Mouse (Mus musculus) thymus, adult 2 months (tissue): ENCODE data around the gene Rnf227. TPM values are rescaled to one million over a fixed set of nuclear protein-coding genes. Genes with fewer than 3 reads are reported as not detected.
"Not testable (repeated sequence)": the region's sequence is repeated elsewhere in the genome, so short reads cannot be mapped to it uniquely, and the experiment has no call there.

ENCODE experiments used
- DNase-seq: peaks from one replicate; pipeline ENCODE4 v3.0.0; 2021
- H3K27ac ChIP-seq: fragments of 200-500 bp; 2 replicates; pipeline ENCODE4 v1.5.1; 2012; ENCODE audit warnings: low read length, control low read depth; ENCODE audit not compliant: control insufficient read depth, insufficient read depth
- H3K27me3 ChIP-seq: fragments of 200-500 bp; 2 replicates; pipeline ENCODE4 v1.6.1; 2012; ENCODE audit warnings: mild to moderate bottlenecking, low read length, moderate library complexity, mixed read lengths; ENCODE audit not compliant: control insufficient read depth, insufficient read depth
- H3K36me3 ChIP-seq: fragments of 200-500 bp; 2 replicates; pipeline ENCODE4 v1.6.1; 2012; ENCODE audit warnings: mild to moderate bottlenecking, low read length, moderate library complexity; ENCODE audit not compliant: control insufficient read depth, insufficient read depth
- H3K4me1 ChIP-seq: fragments of 200-500 bp; replicated peaks from 2 replicates; pipeline ENCODE4 v1.6.1; 2012; ENCODE audit warnings: low read length; ENCODE audit not compliant: control insufficient read depth, insufficient read depth
- H3K4me3 ChIP-seq: fragments of 200-500 bp; 2 replicates; pipeline ENCODE4 v1.5.1; 2012; ENCODE audit warnings: mild to moderate bottlenecking, low read length, control low read depth, moderate library complexity; ENCODE audit not compliant: control insufficient read depth, insufficient read depth
- CTCF ChIP-seq: fragments of 200-500 bp; IDR thresholded peaks from 2 replicates; pipeline ENCODE4 v1.5.1; 2012; ENCODE audit warnings: mild to moderate bottlenecking, control low read depth, low read length, moderate library complexity, borderline replicate concordance; ENCODE audit not compliant: control insufficient read depth, poor library complexity, insufficient read depth; ENCODE audit errors: extremely low read depth
- POLR2A ChIP-seq: fragments of 200-500 bp; IDR thresholded peaks from 2 replicates; pipeline ENCODE4 v1.6.1; 2012; ENCODE audit warnings: mild to moderate bottlenecking, low read length, control low read depth, moderate library complexity; ENCODE audit not compliant: control insufficient read depth, poor library complexity, insufficient read depth; ENCODE audit errors: extremely low read depth
- WGBS: fragments of 180-500 bp; shearing (Covaris S2); methylation state at CpG from one replicate; pipeline ENCODE4 v1.1.7; 2018; 5-methylcytosine and 5-hydroxymethylcytosine counted together
- polyA plus RNA-seq: library from polyadenylated mRNA; depleted of rRNA; stranded (reverse); fragments of >200 nt; gene quantifications from 2 replicates; pipeline ENCODE4 v1.2.3, GENCODE M21; 2012

The Rnf227 gene
- polyA plus RNA-seq, 1 experiment, result 4.1 TPM

DNA sequence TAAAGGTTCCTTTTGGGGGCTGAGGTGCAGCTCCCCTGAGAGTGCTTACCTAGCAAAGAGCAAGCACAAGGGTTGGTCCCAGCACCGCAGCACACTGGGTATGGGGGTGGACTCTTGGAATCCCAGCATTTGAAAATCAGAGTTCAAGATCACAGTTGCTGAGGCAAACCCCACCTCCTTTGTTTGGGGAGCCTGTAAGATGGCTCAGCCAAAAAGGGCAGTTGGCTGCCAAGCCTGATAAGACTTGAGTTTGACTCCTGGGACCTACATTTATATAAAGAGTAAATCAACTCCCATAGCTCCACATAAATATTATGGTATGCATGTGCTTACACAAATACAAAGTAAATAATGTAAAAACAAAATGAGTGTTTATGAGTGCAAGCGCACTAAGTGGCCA lies 34.2 kb upstream of the Rnf227 start:
- H3K36me3 ChIP-seq, result peaks cover 61% of the 10 kb centered on the region
- no peak overlapping the region for H3K27ac ChIP-seq
- H3K27me3 ChIP-seq, result no peaks in the 10 kb centered on the region
- H3K4me1 ChIP-seq, result no peaks in the 10 kb centered on the region
- DNase-seq, result no peak
- H3K4me3 ChIP-seq, result no peak overlapping the region
- TF ChIP-seq POLR2A (no peak), CTCF (no peak)
- WGBS, result 100% methylated on average over 2 of the region's 2 CpGs

- Histone ChIP-seq H3K27me3 (no peaks in the 10 kb centered on the region), H3K27ac (no peak overlapping the region), H3K36me3 (peaks cover 43% of the 10 kb centered on the region), H3K4me1 (no peaks in the 10 kb centered on the region), H3K4me3 (no peak overlapping the region)
- TF ChIP-seq POLR2A, result no peak
- no peak for TF ChIP-seq CTCF
- 92% methylated on average over 7 of the region's 7 CpGs for WGBS
- no peak for DNase-seq
Observed at GRCm38 (mm10) chr11:69311266-69311665, 29.0 kb upstream of the Rnf227 start.

GRCm38 (mm10) chr11:69316361-69316760 lies 23.9 kb upstream of the Rnf227 start:
- H3K36me3 ChIP-seq, result peaks cover 7% of the 10 kb centered on the region; the same call in 1 of the 2 replicates
- no peak overlapping the region for H3K27ac ChIP-seq
- DNase-seq, result no peak
- H3K4me1 ChIP-seq, result 0 out of 2 replicates have a peak, but pooled peaks cover 3% of the 10 kb centered on the region
- H3K4me3 ChIP-seq, result no peak overlapping the region
- TF ChIP-seq CTCF, result no peak
- no peak for TF ChIP-seq POLR2A
- no peaks in the 10 kb centered on the region for H3K27me3 ChIP-seq
- WGBS, result 100% methylated on average over 6 of the region's 6 CpGs

- DNase-seq, H3K36me3 ChIP-seq, H3K27ac ChIP-seq, H3K4me3 ChIP-seq, H3K27me3 ChIP-seq: not testable (repeated sequence)
- 98% methylated on average over 3 of the region's 3 CpGs for WGBS
- H3K4me1 ChIP-seq, result peaks cover 16% of the 10 kb centered on the region
Observed at GRCm38 (mm10) chr11:69318000-69318399, 22.3 kb upstream of the Rnf227 start.

- DNase-seq, result no peak
- TF ChIP-seq CTCF (no peak), POLR2A (no peak)
- 93% methylated on average over 6 of the region's 6 CpGs for WGBS
- Histone ChIP-seq H3K4me1 (peaks cover 35% of the 10 kb centered on the region), H3K4me3 (no peak overlapping the region), H3K27me3 (no peaks in the 10 kb centered on the region), H3K36me3 (0 out of 2 replicates have a peak, but pooled peaks cover 5% of the 10 kb centered on the region), H3K27ac (no peak overlapping the region)
Observed at GRCm38 (mm10) chr11:69321580-69321979, 18.7 kb upstream of the Rnf227 start.

- no peaks in the 10 kb centered on the region for H3K27me3 ChIP-seq
- H3K36me3 ChIP-seq, result 0 out of 2 replicates have a peak, but pooled peaks cover 5% of the 10 kb centered on the region
- WGBS, result 15% methylated on average over 6 of the region's 6 CpGs
- no peak for TF ChIP-seq CTCF
- no peak for TF ChIP-seq POLR2A
- H3K4me3 ChIP-seq, result no peak overlapping the region
- H3K4me1 ChIP-seq, result peaks cover 39% of the 10 kb centered on the region
- H3K27ac ChIP-seq, result no peak overlapping the region
- no peak for DNase-seq
Observed at GRCm38 (mm10) chr11:69322010-69322409, 18.3 kb upstream of the Rnf227 start.
